Mouse (Mus musculus) CH12.LX (cell line): ENCODE data around the gene Ascc1. TPM values are rescaled to one million over a fixed set of nuclear protein-coding genes. Genes with fewer than 3 reads are reported as not detected.

Experiments
- DNase-seq: peaks from one replicate; pipeline ENCODE4 v3.0.0-alpha.2; 2013; ENCODE audit errors: extremely low read depth
- H3K27ac ChIP-seq: 2 replicates; pipeline ENCODE4 v1.5.1; 2012; ENCODE audit warnings: low read depth, mild to moderate bottlenecking, control low read depth, moderate library complexity; ENCODE audit not compliant: insufficient read depth
- H3K27me3 ChIP-seq: replicated peaks from 2 replicates; pipeline ENCODE3; 2012; ENCODE audit warnings: inconsistent platforms
- H3K36me3 ChIP-seq, 2 experiments: replicated peaks in 1 of 2; 2 replicates each; pipeline versions ENCODE3 to v1.6.1; 2012; ENCODE audit warnings: inconsistent platforms in 1 of 2, low read length in 1 of 2, mild to moderate bottlenecking in 1 of 2, mixed read lengths in 1 of 2, moderate library complexity in 1 of 2; ENCODE audit not compliant: control insufficient read depth in 1 of 2, insufficient read depth in 1 of 2
- H3K4me1 ChIP-seq, 2 experiments: 2 replicates each; pipeline ENCODE4 v1.6.1; 2012; ENCODE audit warnings: inconsistent platforms in 1 of 2, moderate library complexity in 1 of 2; ENCODE audit not compliant: insufficient read depth in 2 of 2, control insufficient read depth in 1 of 2
- H3K4me2 ChIP-seq: 2 replicates; pipeline ENCODE4 v1.6.1; 2012; ENCODE audit warnings: low read depth, mild to moderate bottlenecking, control low read depth; ENCODE audit not compliant: poor library complexity, insufficient read depth, severe bottlenecking
- H3K4me3 ChIP-seq, 3 experiments: fragments of 150-350 bp in 1 of 3; sonication (generic) in 1 of 3; replicated peaks in 1 of 3; 2 replicates each; pipeline versions ENCODE3 to v1.5.1; 2011 to 2012; ENCODE audit warnings: low read depth in 2 of 3, low read length in 2 of 3, mild to moderate bottlenecking in 2 of 3, moderate library complexity in 2 of 3, control low read depth in 1 of 3, improper control_type of control experiment in 1 of 3, inconsistent platforms in 1 of 3, mixed read lengths in 1 of 3; ENCODE audit not compliant: poor library complexity in 1 of 3
- H3K79me2 ChIP-seq: replicated peaks from 2 replicates; pipeline ENCODE4 v1.6.1; 2012; ENCODE audit warnings: mild to moderate bottlenecking, moderate library complexity; ENCODE audit not compliant: control insufficient read depth, poor library complexity, insufficient read depth, severe bottlenecking; ENCODE audit errors: extremely low read depth
- H3K9ac ChIP-seq: 2 replicates; pipeline ENCODE4 v1.6.1; 2012; ENCODE audit warnings: low read depth, mild to moderate bottlenecking, control low read depth, moderate library complexity; ENCODE audit not compliant: insufficient read depth
- H3K9me3 ChIP-seq: replicated peaks from 2 replicates; pipeline ENCODE3; 2012; ENCODE audit warnings: low read length, inconsistent platforms, mixed read lengths
- BHLHE40 ChIP-seq: IDR thresholded peaks from 2 replicates; pipeline ENCODE4 v1.6.1; 2011; ENCODE audit warnings: mild to moderate bottlenecking, low read depth, low read length, improper control_type of control experiment
- CHD1 ChIP-seq: IDR thresholded peaks from 2 replicates; pipeline ENCODE4 v1.6.1; 2012; ENCODE audit warnings: low read depth, low read length, improper control_type of control experiment, inconsistent platforms
- CHD2 ChIP-seq: IDR thresholded peaks from 2 replicates; pipeline ENCODE4 v1.6.1; 2011; ENCODE audit warnings: low read length, improper control_type of control experiment
- CTCF ChIP-seq, 2 experiments: IDR thresholded peaks in 1 of 2; conservative IDR thresholded peaks in 1 of 2; 2 replicates each; pipeline ENCODE4 v1.5.1; 2011 to 2012; ENCODE audit warnings: low read depth in 2 of 2, low read length in 2 of 2, improper control_type of control experiment in 1 of 2, inconsistent platforms in 1 of 2, mild to moderate bottlenecking in 1 of 2, moderate library complexity in 1 of 2
- E2F4 ChIP-seq: IDR thresholded peaks from 2 replicates; pipeline ENCODE4 v1.6.1; 2011; ENCODE audit warnings: low read depth, low read length, improper control_type of control experiment; ENCODE audit not compliant: insufficient replicate concordance
- ELF1 ChIP-seq: IDR thresholded peaks from 2 replicates; pipeline ENCODE4 v1.6.1; 2014; ENCODE audit warnings: low read depth, mild to moderate bottlenecking, inconsistent platforms, low read length, improper control_type of control experiment
- EP300 ChIP-seq: IDR thresholded peaks from 2 replicates; pipeline ENCODE4 v1.6.1; 2011; ENCODE audit warnings: low read length, improper control_type of control experiment
- ETS1 ChIP-seq: conservative IDR thresholded peaks from 2 replicates; pipeline ENCODE4 v1.6.1; 2012; ENCODE audit warnings: low read depth, mild to moderate bottlenecking, inconsistent platforms, low read length, improper control_type of control experiment, moderate library complexity
- GABPA ChIP-seq: IDR thresholded peaks from 2 replicates; pipeline ENCODE4 v1.6.1; 2012; ENCODE audit warnings: low read depth, low read length, improper control_type of control experiment, inconsistent platforms; ENCODE audit not compliant: insufficient replicate concordance
- HCFC1 ChIP-seq: IDR thresholded peaks from 2 replicates; pipeline ENCODE4 v1.6.1; 2012; ENCODE audit warnings: low read depth, mild to moderate bottlenecking, inconsistent platforms, low read length, improper control_type of control experiment
- IRF4 ChIP-seq: IDR thresholded peaks from 2 replicates; pipeline ENCODE4 v1.6.1; 2014; ENCODE audit warnings: low read depth, mild to moderate bottlenecking, inconsistent platforms, low read length, improper control_type of control experiment
- JUN ChIP-seq: IDR thresholded peaks from 2 replicates; pipeline ENCODE4 v1.6.1; 2011; ENCODE audit warnings: low read depth, mild to moderate bottlenecking, low read length, improper control_type of control experiment, moderate library complexity; ENCODE audit not compliant: insufficient read depth
- KAT2A ChIP-seq: IDR thresholded peaks from 2 replicates; pipeline ENCODE4 v1.6.1; 2012; ENCODE audit warnings: low read length, improper control_type of control experiment, inconsistent platforms; ENCODE audit not compliant: insufficient replicate concordance
- MAFK ChIP-seq: IDR thresholded peaks from 2 replicates; pipeline ENCODE4 v1.6.1; 2011; ENCODE audit warnings: low read length, improper control_type of control experiment; ENCODE audit not compliant: insufficient replicate concordance
- MAX ChIP-seq: IDR thresholded peaks from 2 replicates; pipeline ENCODE4 v1.6.1; 2011; ENCODE audit warnings: low read length, improper control_type of control experiment
- MAZ ChIP-seq: IDR thresholded peaks from 2 replicates; pipeline ENCODE4 v1.6.1; 2012; ENCODE audit warnings: low read depth, mild to moderate bottlenecking, inconsistent platforms, low read length, improper control_type of control experiment, moderate library complexity
- MEF2A ChIP-seq: IDR thresholded peaks from 2 replicates; pipeline ENCODE4 v1.6.1; 2014; ENCODE audit warnings: low read depth, mild to moderate bottlenecking, inconsistent platforms, low read length, improper control_type of control experiment, borderline replicate concordance
- MYC ChIP-seq: IDR thresholded peaks from 2 replicates; pipeline ENCODE4 v1.6.1; 2011; ENCODE audit warnings: low read depth, mild to moderate bottlenecking, improper control_type of control experiment, low read length
- NELFE ChIP-seq: IDR thresholded peaks from 2 replicates; pipeline ENCODE4 v1.6.1; 2011; ENCODE audit warnings: low read depth, low read length, improper control_type of control experiment
- NRF1 ChIP-seq: IDR thresholded peaks from 2 replicates; pipeline ENCODE4 v1.6.1; 2014; ENCODE audit warnings: low read depth, mild to moderate bottlenecking, inconsistent platforms, low read length, improper control_type of control experiment, moderate library complexity
- PAX5 ChIP-seq: IDR thresholded peaks from 2 replicates; pipeline ENCODE4 v1.6.1; 2012; ENCODE audit warnings: low read length, inconsistent platforms, mixed read lengths
- POLR2A ChIP-seq: IDR thresholded peaks from 2 replicates; pipeline ENCODE4 v1.6.1; 2011; ENCODE audit warnings: low read depth, mild to moderate bottlenecking, improper control_type of control experiment, low read length
- POLR2AphosphoS2 ChIP-seq: IDR thresholded peaks from 2 replicates; pipeline ENCODE4 v1.6.1; 2011; ENCODE audit warnings: low read depth, low read length, improper control_type of control experiment
- RAD21 ChIP-seq: IDR thresholded peaks from 2 replicates; pipeline ENCODE4 v1.6.1; 2011; ENCODE audit warnings: low read depth, mild to moderate bottlenecking, low read length, improper control_type of control experiment, moderate library complexity
- RCOR1 ChIP-seq: conservative IDR thresholded peaks from 2 replicates; pipeline ENCODE4 v1.6.1; 2012; ENCODE audit warnings: low read depth, mild to moderate bottlenecking, inconsistent platforms, low read length, improper control_type of control experiment
- SIN3A ChIP-seq: IDR thresholded peaks from 2 replicates; pipeline ENCODE4 v1.6.1; 2012; ENCODE audit warnings: low read length, improper control_type of control experiment, inconsistent platforms
- SMC3 ChIP-seq: IDR thresholded peaks from 2 replicates; pipeline ENCODE4 v1.6.1; 2011; ENCODE audit warnings: low read depth, low read length, improper control_type of control experiment
- TCF12 ChIP-seq: IDR thresholded peaks from 2 replicates; pipeline ENCODE4 v1.6.1; 2014; ENCODE audit warnings: low read depth, mild to moderate bottlenecking, inconsistent platforms, low read length, improper control_type of control experiment
- USF1 ChIP-seq: IDR thresholded peaks from 2 replicates; pipeline ENCODE4 v1.6.1; 2014; ENCODE audit warnings: low read depth, mild to moderate bottlenecking, inconsistent platforms, low read length, improper control_type of control experiment
- USF2 ChIP-seq: conservative IDR thresholded peaks from 2 replicates; pipeline ENCODE4 v1.6.1; 2011; ENCODE audit warnings: low read depth, low read length, improper control_type of control experiment
- ZC3H11A ChIP-seq: IDR thresholded peaks from 2 replicates; pipeline ENCODE4 v1.6.1; 2012; ENCODE audit warnings: low read depth, mild to moderate bottlenecking, inconsistent platforms, low read length, improper control_type of control experiment
- ZKSCAN1 ChIP-seq: IDR thresholded peaks from 2 replicates; pipeline ENCODE4 v1.6.1; 2012; ENCODE audit warnings: low read depth, inconsistent platforms, low read length, improper control_type of control experiment, borderline replicate concordance
- ZMIZ1 ChIP-seq: IDR thresholded peaks from 2 replicates; pipeline ENCODE4 v1.6.1; 2012; ENCODE audit warnings: low read depth, mild to moderate bottlenecking, inconsistent platforms, low read length, improper control_type of control experiment
- ZNF384 ChIP-seq: IDR thresholded peaks from 2 replicates; pipeline ENCODE4 v1.6.1; 2012; ENCODE audit warnings: low read depth, low read length, improper control_type of control experiment, inconsistent platforms
- dilution Hi-C: fragments of 300-500 bp; cut with MboI; formaldehyde crosslinking; loops from 2 replicates; pipeline ENCODE4 v1.14.3; 2020; ENCODE audit warnings: low sequenced_read_pairs; ENCODE audit not compliant: extremely low pct_unique_long_range_greater_than_20kb, extremely low pct_ligation_motif_present
- in situ Hi-C: fragments of 300-500 bp; cut with MboI; formaldehyde crosslinking; loops from 3 replicates; pipeline ENCODE4 v1.14.3; 2019; ENCODE audit warnings: low sequenced_read_pairs, low pct_ligation_motif_present, low pct_unique_long_range_greater_than_20kb, mixed read lengths
- polyA plus RNA-seq: library from polyadenylated mRNA; unstranded; fragments of >175 nt; gene quantifications from 2 replicates; pipeline ENCODE4 v1.2.1, GENCODE M21; 2012; ENCODE audit warnings: low read depth; ENCODE audit not compliant: insufficient read length
- total RNA-seq, 2 experiments: library from RNA; depleted of rRNA; stranded (reverse); fragments of 300-350 nt in 1 of 2; fragments of >200 nt in 1 of 2; gene quantifications; 2 replicates each; pipeline ENCODE4 v1.2.3; 2012 to 2014

Ascc1 gene
- total and polyA plus RNA-seq, 3 experiments, result 20.1 to 25.5 (median 25.4) TPM

- TF ChIP-seq ETS1 (no peak), MAZ (no peak), GABPA (no peak), SIN3A (no peak), SMC3 (no peak), BHLHE40 (no peak)
These were observed 78.0 kb downstream of the Ascc1 start (continued) for GRCm38 (mm10) chr10:60080601-60080981.

GRCm38 (mm10) chr10:60080982-60081825 lies 78.6 kb downstream of the Ascc1 start:
- H3K36me3 ChIP-seq, result peaks cover 0 to 11% of the 10 kb centered on the region in 2 experiments
- peak overlapping the region; percentile 52 for H3K4me2 ChIP-seq
- peaks cover 17 to 39% of the 10 kb centered on the region in 2 experiments for H3K4me1 ChIP-seq
- H3K9me3 ChIP-seq, result no peaks in the 10 kb centered on the region
- peak overlapping the region; percentile 96 for H3K27ac ChIP-seq
- in situ Hi-C loops, result no loop called here
- H3K4me3 ChIP-seq, result peak overlapping the region in 2 of 3 experiments; percentile 23 to 29
- dilution Hi-C loops, result no loop called here
- H3K9ac ChIP-seq, result peak overlapping the region; percentile 63
- DNase-seq, result peak; percentile 83
- no peaks in the 10 kb centered on the region for H3K27me3 ChIP-seq
- no peaks in the 10 kb centered on the region for H3K79me2 ChIP-seq
- TF ChIP-seq BHLHE40 (peak; percentile 10; the same call in 1 of the 2 replicates), CTCF (conservative IDR thresholded peaks at IDR 0.05 in 1 of 2, IDR thresholded peaks at IDR 0.05 in 1 of 2; ENCODE audit: low read depth in 2 of 2, low read length in 2 of 2) (no peak), POLR2AphosphoS2 (no peak; the same call in 1 of the 2 replicates), RCOR1 (no peak), NELFE (no peak), EP300 (peak; percentile 67), CHD2 (no peak), JUN (no peak), MAZ (no peak), USF1 (no peak), RAD21 (no peak), MAFK (peak; percentile 73), GABPA (no peak), IRF4 (0 out of 2 replicates have a peak, but pooled peaks have one; percentile 25), HCFC1 (no peak; the same call in 1 of the 2 replicates), NRF1 (peak; percentile 67), KAT2A (no peak), USF2 (no peak), MAX (peak; percentile 57; the same call in 1 of the 2 replicates), MYC (peak; percentile 52; the same call in 1 of the 2 replicates), POLR2A (peak; percentile 33; the same call in 1 of the 2 replicates), PAX5 (no peak), CHD1 (0 out of 2 replicates have a peak, but pooled peaks have one; percentile 30), ZKSCAN1 (no peak), ZMIZ1 (peak; percentile 13; the same call in 1 of the 2 replicates), ELF1 (no peak; the same call in 1 of the 2 replicates), E2F4 (no peak), SIN3A (no peak; the same call in 1 of the 2 replicates), SMC3 (no peak), TCF12 (peak; percentile 57), ZC3H11A (no peak), ETS1 (peak; percentile 23; the same call in 1 of the 2 replicates), MEF2A (peak; percentile 1; the same call in 1 of the 2 replicates), ZNF384 (peak; percentile 88)
